Mouse (Mus musculus) bone marrow, adult 2 months (tissue): Measurements from ENCODE around the gene Arhgap45.

Source experiments
- CTCF ChIP-seq: fragments of 200-500 bp; IDR thresholded peaks from 2 replicates; pipeline ENCODE4 v1.5.1; 2011; ENCODE audit warnings: low read length, control low read depth; ENCODE audit not compliant: control insufficient read depth, insufficient read depth
- POLR2A ChIP-seq: fragments of 200-500 bp; IDR thresholded peaks from 2 replicates; pipeline ENCODE4 v1.6.1; 2011; ENCODE audit warnings: low read depth, mild to moderate bottlenecking, control low read depth, low read length, borderline replicate concordance; ENCODE audit not compliant: control insufficient read depth

DNA sequence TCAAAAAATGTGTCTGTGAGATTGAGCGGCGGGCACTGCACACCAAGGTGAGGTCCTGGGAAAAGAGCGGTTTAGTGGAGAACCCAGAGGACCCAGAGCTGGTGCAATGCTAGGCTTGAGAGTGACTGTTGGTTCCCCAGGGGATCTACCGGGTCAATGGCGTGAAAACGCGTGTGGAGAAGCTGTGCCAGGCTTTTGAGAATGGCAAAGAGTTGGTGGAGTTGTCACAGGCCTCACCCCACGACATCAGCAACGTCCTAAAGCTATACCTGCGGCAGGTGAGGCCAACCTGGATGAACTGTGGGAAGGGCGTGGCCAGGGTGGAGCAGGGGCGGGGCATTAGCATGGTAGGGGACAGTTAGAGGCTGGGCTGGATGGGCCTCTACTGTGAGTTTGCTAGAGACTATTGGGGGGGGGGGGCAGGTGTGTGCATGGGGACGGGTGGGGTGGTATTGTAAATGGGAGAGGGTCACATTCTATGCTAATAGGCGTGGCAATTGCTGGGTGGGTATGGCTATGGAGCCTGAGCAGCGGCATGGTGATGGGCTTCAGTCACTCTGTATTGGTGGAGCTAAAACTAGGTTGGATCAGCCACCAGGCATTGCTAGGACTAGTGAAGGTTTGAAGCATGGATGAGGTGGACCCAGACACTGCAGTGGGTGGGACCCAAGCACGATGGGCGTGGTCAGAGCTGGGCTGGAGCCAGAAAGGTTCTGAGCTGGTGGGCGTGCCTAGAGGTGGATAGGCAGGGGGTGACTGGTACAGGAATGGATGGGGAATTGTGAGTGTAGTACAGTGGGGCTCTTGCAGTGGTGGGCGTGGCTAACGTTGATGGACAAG, 11.4 kb downstream of the Arhgap45 start:
- TF ChIP-seq POLR2A (no peak), CTCF (no peak)
